Mouse (Mus musculus): ENCODE results near the gene Dpyd. TPM values are rescaled to one million over a fixed set of nuclear protein-coding genes. Genes with fewer than 3 reads are reported as not detected.

Dpyd gene
- polyA plus RNA-seq (2021; fragmentation: Nextera tagmentation), result 3.2 and 3.7 TPM in 2 replicates
- long read RNA-seq, experiment 1, full-length matches to known transcripts, result 3 of 9 reads
- long read RNA-seq, experiment 1, partial matches to known transcripts, result 3 of 9 reads
- long read RNA-seq, experiment 1, other reads (novel, unspliced or antisense), result 3 of 9 reads
- long read RNA-seq, experiment 2, full-length matches to known transcripts, result 13 of 36 reads
- long read RNA-seq, experiment 2, partial matches to known transcripts, result 7 of 36 reads
- long read RNA-seq, experiment 2, other reads (novel, unspliced or antisense), result 16 of 36 reads

GRCm38 (mm10) chr3:118561554-118562310, at the start of gene Dpyd:
Gene Dpyd, plus strand, starts transcription at chr3:118562129.

All from layer of hippocampus, adult 6 months (tissue).